Mouse (Mus musculus) ES-E14 (cell line): ENCODE results near the gene Hdac4.

ENCODE experiments used
- CHD2 ChIP-seq: IDR thresholded peaks from 2 replicates; pipeline ENCODE4 v1.6.1; 2014; ENCODE audit warnings: mild to moderate bottlenecking, low read depth, low read length, inconsistent platforms
- HCFC1 ChIP-seq: IDR thresholded peaks from 2 replicates; pipeline ENCODE4 v1.6.1; 2012; ENCODE audit warnings: low read length, inconsistent platforms, borderline replicate concordance; ENCODE audit not compliant: insufficient read depth
- ZNF384 ChIP-seq: IDR thresholded peaks from 2 replicates; pipeline ENCODE4 v1.6.1; 2012; ENCODE audit warnings: low read depth, low read length, inconsistent platforms

- TF ChIP-seq ZNF384 (no peak), CHD2 (no peak), HCFC1 (no peak)
Measured at GRCm38 (mm10) chr1:92139001-92139400, 56.5 kb downstream of the Hdac4 start.
